Comparison of ENCODE assay signal across 8 mouse cellular contexts in genomic region chr13:17432139-17432916, GRCm38 (mm10).
DNase-seq lines count a peak whose midpoint lies in the region; ATAC-seq and TF ChIP-seq lines count a peak whose summit lies in the region.

No protein-coding gene starts in this region.

- no peak for DNase-seq in gastrocnemius, adult 2 months
- DNase-seq in gastrocnemius, postnatal 36 days: no peak
- DNase-seq in 416B (ENCODE audit: low read depth): peak; percentile 66
- DNase-seq in brain, adult 2 months (ENCODE audit: low read depth, low spot score): peak; percentile 72
- peak; percentile 82 for DNase-seq in forebrain, postnatal 0 days
- DNase-seq in layer of hippocampus, adult 9-11 months: peak; percentile 23
- DNase-seq in spleen, postnatal 10 days (ENCODE audit: low spot score in 2 of 2): no peak

- ATAC-seq in forebrain, postnatal 0 days: peak; percentile 84
- peak; percentile 72 for ATAC-seq in neural tube, embryonic 15.5 days (ENCODE audit: low FRiP score)

- H3K36me3 ChIP-seq in forebrain, postnatal 0 days (ENCODE audit: insufficient read depth): no peaks in the 10 kb centered on the region
- no peaks in the 10 kb centered on the region for H3K36me3 ChIP-seq in neural tube, embryonic 15.5 days

- H3K27ac ChIP-seq in gastrocnemius, adult 2 months: no peak overlapping the region
- H3K27ac ChIP-seq in forebrain, postnatal 0 days (ENCODE audit: low read depth, low read length): no peak overlapping the region
- no peak overlapping the region for H3K27ac ChIP-seq in neural tube, embryonic 15.5 days (replicated peaks)

- TF ChIP-seq CTCF in gastrocnemius, adult 2 months (IDR thresholded peaks at IDR 0.05): peak; percentile 72
- TF ChIP-seq CTCF in forebrain, postnatal 0 days (IDR thresholded peaks at IDR 0.05; ENCODE audit: low read depth): peak; percentile 83

- H3K9me3 ChIP-seq in forebrain, postnatal 0 days (ENCODE audit: low read length): no peaks in the 10 kb centered on the region
- no peaks in the 10 kb centered on the region for H3K9me3 ChIP-seq in neural tube, embryonic 15.5 days (replicated peaks)

- intact Hi-C loops in gastrocnemius, adult 2 months (cut with DNase I): no loop called here
- intact Hi-C loops in gastrocnemius, postnatal 36 days (cut with DNase I): no loop called here

- no peaks in the 10 kb centered on the region for H3K4me1 ChIP-seq in forebrain, postnatal 0 days (ENCODE audit: insufficient read depth)
- 0 out of 2 replicates have a peak, but pooled peaks cover 4% of the 10 kb centered on the region for H3K4me1 ChIP-seq in neural tube, embryonic 15.5 days

- H3K4me2 ChIP-seq in forebrain, postnatal 0 days (ENCODE audit: low read depth): no peak overlapping the region
- no peak overlapping the region for H3K4me2 ChIP-seq in neural tube, embryonic 15.5 days

- H3K9ac ChIP-seq in forebrain, postnatal 0 days: no peak overlapping the region
- H3K9ac ChIP-seq in neural tube, embryonic 15.5 days (replicated peaks): no peak overlapping the region

- H3K4me3 ChIP-seq in gastrocnemius, adult 2 months: no peak overlapping the region
- no peak overlapping the region for H3K4me3 ChIP-seq in forebrain, postnatal 0 days (ENCODE audit: low read depth, low read length)
- no peak overlapping the region for H3K4me3 ChIP-seq in neural tube, embryonic 15.5 days (replicated peaks)

- no peaks in the 10 kb centered on the region for H3K27me3 ChIP-seq in forebrain, postnatal 0 days (ENCODE audit: insufficient read depth, low read length)
- H3K27me3 ChIP-seq in neural tube, embryonic 15.5 days (replicated peaks): no peaks in the 10 kb centered on the region

- WGBS in forebrain, postnatal 0 days: 42% methylated on average over 7 of the region's 7 CpGs
- WGBS in neural tube, embryonic 15.5 days: 45% methylated on average over 7 of the region's 7 CpGs

Comparison
In these comparisons a context has a peak if more than half of its experiments do, and no peak if none do; other contexts are left out.
1. DNase-seq: peak in 416B (single experiment), brain, adult 2 months (single experiment), forebrain, postnatal 0 days (single experiment) and layer of hippocampus, adult 9-11 months (single experiment); none in gastrocnemius, adult 2 months (single experiment), gastrocnemius, postnatal 36 days (0 of 2) and spleen, postnatal 10 days (0 of 2).